Mouse (Mus musculus): Measurements from ENCODE around the gene Acat1. TPM values are rescaled to one million over a fixed set of nuclear protein-coding genes. Genes with fewer than 3 reads are reported as not detected.

Acat1 gene
- 17.9 and 20.7 TPM in 2 replicates for polyA plus RNA-seq (2011; ENCODE audit: insufficient read depth, insufficient read length, low read depth, missing spikeins)

- H3K4me1 ChIP-seq (ENCODE audit: control insufficient read depth, insufficient read depth, low read length): no peaks in the 10 kb centered on the region
- H3K27ac ChIP-seq (ENCODE audit: insufficient read depth, low read length): no peak within 1 kb of the TSS
- TF ChIP-seq EP300 (IDR thresholded peaks at IDR 0.05; ENCODE audit: insufficient read depth, low read depth, low read length) (no peak), POLR2A (IDR thresholded peaks at IDR 0.05; ENCODE audit: insufficient read depth, low read length) (no peak), CTCF (IDR thresholded peaks at IDR 0.05; ENCODE audit: low read depth, low read length) (no peak)
- no peaks in the 10 kb centered on the region for H3K9me3 ChIP-seq (replicated peaks; ENCODE audit: control insufficient read depth, insufficient read depth, low read length, poor library complexity, severe bottlenecking)
- H3K27me3 ChIP-seq (ENCODE audit: control insufficient read depth, insufficient read depth, low read length, poor library complexity, severe bottlenecking): 0 out of 2 replicates have a peak, but pooled peaks cover 1% of the 10 kb centered on the region
- no peak within 1 kb of the TSS for H3K9ac ChIP-seq (ENCODE audit: low read depth, poor library complexity, severe bottlenecking)
- no peaks in the 10 kb centered on the region for H3K36me3 ChIP-seq (ENCODE audit: control insufficient read depth, insufficient read depth, low read length, poor library complexity, severe bottlenecking)
- H3K4me3 ChIP-seq (ENCODE audit: low read depth, low read length): peak within 1 kb of the TSS; percentile 44
Observed at GRCm38 (mm10) chr9:53609968-53610781, at the start of gene Acat1. Acat1 (minus strand) TSS chr9:53610382.

GRCm38 (mm10) chr9:53634796-53635195, 24.6 kb upstream of the Acat1 start:
- H3K4me3 ChIP-seq (ENCODE audit: low read depth, low read length): no peak overlapping the region
- H3K27ac ChIP-seq (ENCODE audit: insufficient read depth, low read length): no peak overlapping the region
- no peak overlapping the region for H3K9ac ChIP-seq (ENCODE audit: low read depth, poor library complexity, severe bottlenecking)
- H3K4me1 ChIP-seq (ENCODE audit: control insufficient read depth, insufficient read depth, low read length): no peaks in the 10 kb centered on the region
- no peaks in the 10 kb centered on the region for H3K9me3 ChIP-seq (replicated peaks; ENCODE audit: control insufficient read depth, insufficient read depth, low read length, poor library complexity, severe bottlenecking)
- no peak for TF ChIP-seq CTCF (IDR thresholded peaks at IDR 0.05; ENCODE audit: low read depth, low read length)
- TF ChIP-seq EP300 (IDR thresholded peaks at IDR 0.05; ENCODE audit: insufficient read depth, low read depth, low read length): no peak
- TF ChIP-seq POLR2A (IDR thresholded peaks at IDR 0.05; ENCODE audit: insufficient read depth, low read length): no peak
- H3K36me3 ChIP-seq (ENCODE audit: control insufficient read depth, insufficient read depth, low read length, poor library complexity, severe bottlenecking): peaks cover 40% of the 10 kb centered on the region
- no peaks in the 10 kb centered on the region for H3K27me3 ChIP-seq (ENCODE audit: control insufficient read depth, insufficient read depth, low read length, poor library complexity, severe bottlenecking)

- Histone ChIP-seq H3K9me3 (replicated peaks; ENCODE audit: control insufficient read depth, insufficient read depth, low read length, poor library complexity, severe bottlenecking) (no peaks in the 10 kb centered on the region), H3K27me3 (ENCODE audit: control insufficient read depth, insufficient read depth, low read length, poor library complexity, severe bottlenecking) (no peaks in the 10 kb centered on the region), H3K36me3 (ENCODE audit: control insufficient read depth, insufficient read depth, low read length, poor library complexity, severe bottlenecking) (peaks cover 19% of the 10 kb centered on the region), H3K4me3 (ENCODE audit: low read depth, low read length) (no peak overlapping the region), H3K4me1 (ENCODE audit: control insufficient read depth, insufficient read depth, low read length) (no peaks in the 10 kb centered on the region), H3K27ac (ENCODE audit: insufficient read depth, low read length) (no peak overlapping the region), H3K9ac (ENCODE audit: low read depth, poor library complexity, severe bottlenecking) (no peak overlapping the region)
- no peak for TF ChIP-seq EP300 (IDR thresholded peaks at IDR 0.05; ENCODE audit: insufficient read depth, low read depth, low read length)
- TF ChIP-seq POLR2A (IDR thresholded peaks at IDR 0.05; ENCODE audit: insufficient read depth, low read length): no peak
- TF ChIP-seq CTCF (IDR thresholded peaks at IDR 0.05; ENCODE audit: low read depth, low read length): no peak
Observed at GRCm38 (mm10) chr9:53615246-53615645, 5.1 kb upstream of the Acat1 start.

GRCm38 (mm10) chr9:53614286-53614685, 4.1 kb upstream of the Acat1 start:
- Histone ChIP-seq H3K27ac (ENCODE audit: insufficient read depth, low read length) (no peak overlapping the region), H3K36me3 (ENCODE audit: control insufficient read depth, insufficient read depth, low read length, poor library complexity, severe bottlenecking) (peaks cover 11% of the 10 kb centered on the region), H3K4me3 (ENCODE audit: low read depth, low read length) (no peak overlapping the region)

GRCm38 (mm10) chr9:53609306-53609967, 745 bp downstream of the Acat1 start:
- no peak overlapping the region for H3K27ac ChIP-seq (ENCODE audit: insufficient read depth, low read length)
- no peak overlapping the region for H3K9ac ChIP-seq (ENCODE audit: low read depth, poor library complexity, severe bottlenecking)
- H3K36me3 ChIP-seq (ENCODE audit: control insufficient read depth, insufficient read depth, low read length, poor library complexity, severe bottlenecking): no peaks in the 10 kb centered on the region
- no peaks in the 10 kb centered on the region for H3K9me3 ChIP-seq (replicated peaks; ENCODE audit: control insufficient read depth, insufficient read depth, low read length, poor library complexity, severe bottlenecking)
- H3K4me1 ChIP-seq (ENCODE audit: control insufficient read depth, insufficient read depth, low read length): no peaks in the 10 kb centered on the region
- H3K27me3 ChIP-seq (ENCODE audit: control insufficient read depth, insufficient read depth, low read length, poor library complexity, severe bottlenecking): 0 out of 2 replicates have a peak, but pooled peaks cover 1% of the 10 kb centered on the region
- no peak for TF ChIP-seq EP300 (IDR thresholded peaks at IDR 0.05; ENCODE audit: insufficient read depth, low read depth, low read length)
- TF ChIP-seq CTCF (IDR thresholded peaks at IDR 0.05; ENCODE audit: low read depth, low read length): no peak
- TF ChIP-seq POLR2A (IDR thresholded peaks at IDR 0.05; ENCODE audit: insufficient read depth, low read length): no peak
- peak overlapping the region; percentile 44 for H3K4me3 ChIP-seq (ENCODE audit: low read depth, low read length)

More at GRCm38 (mm10) chr9:53614286-53614685, 4.1 kb upstream of the Acat1 start:
- no peak overlapping the region for H3K9ac ChIP-seq (ENCODE audit: low read depth, poor library complexity, severe bottlenecking)
- TF ChIP-seq POLR2A (IDR thresholded peaks at IDR 0.05; ENCODE audit: insufficient read depth, low read length): no peak
- TF ChIP-seq CTCF (IDR thresholded peaks at IDR 0.05; ENCODE audit: low read depth, low read length): no peak
- no peak for TF ChIP-seq EP300 (IDR thresholded peaks at IDR 0.05; ENCODE audit: insufficient read depth, low read depth, low read length)
- H3K27me3 ChIP-seq (ENCODE audit: control insufficient read depth, insufficient read depth, low read length, poor library complexity, severe bottlenecking): 0 out of 2 replicates have a peak, but pooled peaks cover under 1% of the 10 kb centered on the region
- H3K4me1 ChIP-seq (ENCODE audit: control insufficient read depth, insufficient read depth, low read length): no peaks in the 10 kb centered on the region
- no peaks in the 10 kb centered on the region for H3K9me3 ChIP-seq (replicated peaks; ENCODE audit: control insufficient read depth, insufficient read depth, low read length, poor library complexity, severe bottlenecking)
